Mouse (Mus musculus) hindbrain, embryonic 11.5 days (tissue): ENCODE measurements at regions not wholly inside any gene's neighbourhood (a gene's known extent, or its start where the extent isn't known, plus 50 kb on each side); places are given as distances from the start of the nearest gene placed in this dataset.

ENCODE experiments used
- ATAC-seq: fragments of 200-750 bp; cut with Nextera tagmentation; 2 replicates; pipeline ENCODE4 v1.8.0; 2017; ENCODE audit warnings: mild to moderate bottlenecking, moderate TSS enrichment, moderate library complexity; ENCODE audit not compliant: low FRiP score
- DNase-seq: peaks from one replicate; pipeline ENCODE4 v3.0.0-alpha.2; 2015; ENCODE audit warnings: low spot score
- H3K27ac ChIP-seq: fragments of 300-500 bp; sonication (generic); 2 replicates; pipeline ENCODE4 v1.5.1; 2014; ENCODE audit warnings: mild to moderate bottlenecking, low read depth, low read length
- H3K27me3 ChIP-seq: fragments of 300-500 bp; sonication (generic); 2 replicates; pipeline ENCODE4 v1.6.1; 2014; ENCODE audit warnings: mild to moderate bottlenecking, low read length, moderate library complexity, mixed read lengths; ENCODE audit not compliant: control insufficient read depth, insufficient read depth
- H3K36me3 ChIP-seq: fragments of 300-500 bp; sonication (generic); 2 replicates; pipeline ENCODE4 v1.6.1; 2014; ENCODE audit warnings: mild to moderate bottlenecking, low read length, moderate library complexity, mixed read lengths; ENCODE audit not compliant: control insufficient read depth, insufficient read depth
- H3K4me1 ChIP-seq: fragments of 300-500 bp; sonication (generic); replicated peaks from 2 replicates; pipeline ENCODE4 v1.6.1; 2014; ENCODE audit warnings: low read length, mixed read lengths; ENCODE audit not compliant: control insufficient read depth, insufficient read depth
- H3K4me2 ChIP-seq: fragments of 300-500 bp; sonication (generic); replicated peaks from 2 replicates; pipeline ENCODE4 v1.6.1; 2014; ENCODE audit warnings: mild to moderate bottlenecking, low read depth, low read length
- H3K4me3 ChIP-seq: fragments of 300-500 bp; sonication (generic); 2 replicates; pipeline ENCODE4 v1.5.1; 2014; ENCODE audit warnings: low read depth, low read length
- H3K9ac ChIP-seq: fragments of 300-500 bp; sonication (generic); 2 replicates; pipeline ENCODE4 v1.6.1; 2014; ENCODE audit warnings: low read depth, low read length
- H3K9me3 ChIP-seq: fragments of 300-500 bp; sonication (generic); 2 replicates; pipeline ENCODE4 v1.6.1; 2016; ENCODE audit warnings: low read length; ENCODE audit not compliant: control insufficient read depth
- WGBS: fragments of 180-500 bp; shearing (Covaris S2); extraction: QIAGEN DNeasy Blood & Tissue Kit; methylation state at CpG from one replicate; pipeline ENCODE4 v1.1.7; 2014; 5-methylcytosine and 5-hydroxymethylcytosine counted together

- no peaks in the 10 kb centered on the region for H3K27me3 ChIP-seq
- H3K9me3 ChIP-seq, result no peaks in the 10 kb centered on the region
- no peaks in the 10 kb centered on the region for H3K36me3 ChIP-seq
- no peak overlapping the region for H3K27ac ChIP-seq
- no peak overlapping the region for H3K9ac ChIP-seq
- WGBS, result 76% methylated on average over 2 of the region's 2 CpGs
- no peak overlapping the region for H3K4me2 ChIP-seq
- ATAC-seq (no peak), DNase-seq (no peak)
- H3K4me1 ChIP-seq, result no peaks in the 10 kb centered on the region
- H3K4me3 ChIP-seq, result no peak overlapping the region
These were observed 205.6 kb downstream of the 9330182O14Rik start for GRCm38 (mm10) chr15:40339746-40340145.

- Histone ChIP-seq H3K36me3 (no peaks in the 10 kb centered on the region), H3K27ac (no peak overlapping the region), H3K27me3 (no peaks in the 10 kb centered on the region), H3K4me3 (no peak overlapping the region), H3K9ac (no peak overlapping the region), H3K4me1 (no peaks in the 10 kb centered on the region), H3K4me2 (no peak overlapping the region), H3K9me3 (no peaks in the 10 kb centered on the region)
- no peak for ATAC-seq
- no peak for DNase-seq
- 87% methylated on average over 1 of the region's 1 CpGs for WGBS
These were observed 206.1 kb downstream of the 9330182O14Rik start for GRCm38 (mm10) chr15:40340269-40340668.

GRCm38 (mm10) chr15:40351473-40351872 is 217.3 kb downstream of the 9330182O14Rik start:
- Histone ChIP-seq H3K27me3 (no peaks in the 10 kb centered on the region), H3K9me3 (no peaks in the 10 kb centered on the region), H3K4me3 (no peak overlapping the region), H3K4me1 (no peaks in the 10 kb centered on the region), H3K4me2 (no peak overlapping the region), H3K27ac (no peak overlapping the region), H3K36me3 (no peaks in the 10 kb centered on the region), H3K9ac (no peak overlapping the region)
- DNase-seq (no peak), ATAC-seq (no peak)

GRCm38 (mm10) chr15:40354802-40355487 is 220.8 kb downstream of the 9330182O14Rik start:
- no peak for DNase-seq
- no peaks in the 10 kb centered on the region for H3K9me3 ChIP-seq
- no peaks in the 10 kb centered on the region for H3K4me1 ChIP-seq
- H3K27ac ChIP-seq, result no peak overlapping the region
- H3K4me3 ChIP-seq, result no peak overlapping the region
- no peak overlapping the region for H3K9ac ChIP-seq
- no peak overlapping the region for H3K4me2 ChIP-seq
- no peaks in the 10 kb centered on the region for H3K36me3 ChIP-seq
- H3K27me3 ChIP-seq, result no peaks in the 10 kb centered on the region
- no peak for ATAC-seq
- WGBS, result 86% methylated on average over 10 of the region's 10 CpGs

GRCm38 (mm10) chr15:40356096-40356495 is 221.9 kb downstream of the 9330182O14Rik start:
- 88% methylated on average over 3 of the region's 3 CpGs for WGBS
- H3K4me1 ChIP-seq, result no peaks in the 10 kb centered on the region
- H3K36me3 ChIP-seq, result no peaks in the 10 kb centered on the region
- ATAC-seq (no peak), DNase-seq (no peak)
- no peak overlapping the region for H3K27ac ChIP-seq
- H3K9ac ChIP-seq, result no peak overlapping the region
- no peaks in the 10 kb centered on the region for H3K9me3 ChIP-seq
- no peak overlapping the region for H3K4me2 ChIP-seq
- H3K27me3 ChIP-seq, result no peaks in the 10 kb centered on the region
- no peak overlapping the region for H3K4me3 ChIP-seq

GRCm38 (mm10) chr15:40358341-40358740 is 224.2 kb downstream of the 9330182O14Rik start:
- Histone ChIP-seq H3K27me3 (no peaks in the 10 kb centered on the region), H3K4me3 (no peak overlapping the region), H3K9me3 (no peaks in the 10 kb centered on the region), H3K4me1 (no peaks in the 10 kb centered on the region), H3K27ac (no peak overlapping the region), H3K36me3 (no peaks in the 10 kb centered on the region), H3K9ac (no peak overlapping the region), H3K4me2 (no peak overlapping the region)
- 80% methylated on average over 2 of the region's 2 CpGs for WGBS
- ATAC-seq (no peak), DNase-seq (no peak)

- Histone ChIP-seq H3K36me3 (no peaks in the 10 kb centered on the region), H3K4me1 (no peaks in the 10 kb centered on the region), H3K27me3 (no peaks in the 10 kb centered on the region), H3K9ac (no peak overlapping the region), H3K4me3 (no peak overlapping the region), H3K9me3 (no peaks in the 10 kb centered on the region), H3K4me2 (no peak overlapping the region), H3K27ac (no peak overlapping the region)
- 89% methylated on average over 11 of the region's 11 CpGs for WGBS
- ATAC-seq (no peak), DNase-seq (no peak)
These were observed 227.8 kb downstream of the 9330182O14Rik start for GRCm38 (mm10) chr15:40361849-40362533.

GRCm38 (mm10) chr15:40364221-40364621 is 230.1 kb downstream of the 9330182O14Rik start:
- Histone ChIP-seq H3K36me3 (no peaks in the 10 kb centered on the region), H3K4me1 (no peaks in the 10 kb centered on the region), H3K4me3 (no peak overlapping the region), H3K27ac (no peak overlapping the region), H3K4me2 (no peak overlapping the region), H3K27me3 (no peaks in the 10 kb centered on the region), H3K9me3 (no peaks in the 10 kb centered on the region), H3K9ac (no peak overlapping the region)
- DNase-seq (no peak), ATAC-seq (no peak)
- 83% methylated on average over 1 of the region's 1 CpGs for WGBS

- Histone ChIP-seq H3K27me3 (no peaks in the 10 kb centered on the region), H3K9ac (no peak overlapping the region), H3K4me3 (no peak overlapping the region), H3K4me2 (no peak overlapping the region), H3K9me3 (no peaks in the 10 kb centered on the region), H3K27ac (no peak overlapping the region), H3K4me1 (no peaks in the 10 kb centered on the region), H3K36me3 (no peaks in the 10 kb centered on the region)
- ATAC-seq (no peak), DNase-seq (no peak)
These were observed 231.4 kb downstream of the 9330182O14Rik start for GRCm38 (mm10) chr15:40365613-40366012.
